Mouse (Mus musculus): ENCODE results near the gene Cd207. TPM values are rescaled to one million over a fixed set of nuclear protein-coding genes. Genes with fewer than 3 reads are reported as not detected.

Cd207 gene
- polyA plus RNA-seq, 1 experiment from 2014 or later: not detected

DNA sequence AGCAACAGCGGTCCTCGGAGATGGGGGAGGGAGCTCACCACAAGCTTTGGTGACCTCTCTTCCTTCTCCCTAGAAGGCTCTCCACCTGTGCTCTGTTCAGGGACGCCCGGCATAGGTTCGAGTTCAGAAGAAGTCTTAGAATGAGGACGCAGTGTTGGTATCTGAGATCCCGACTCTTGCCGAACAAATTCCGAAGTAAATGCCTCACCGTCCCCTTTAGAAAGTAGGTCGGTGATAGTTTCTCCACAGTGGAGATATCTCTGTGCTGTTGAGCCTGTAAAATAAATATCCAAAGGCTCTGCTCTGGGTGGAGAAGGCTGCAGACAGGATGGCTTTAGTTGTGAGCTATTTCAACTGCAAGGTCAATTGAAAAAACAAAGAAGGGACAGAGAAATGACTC is 23.3 kb upstream of the Cd207 start:
- Histone ChIP-seq H3K9ac (ENCODE audit: low read depth, low read length) (no peak overlapping the region), H3K9me3 (replicated peaks; ENCODE audit: control insufficient read depth, low read length, poor library complexity, severe bottlenecking) (no peaks in the 10 kb centered on the region), H3K36me3 (ENCODE audit: control insufficient read depth, insufficient read depth, low read length) (no peaks in the 10 kb centered on the region), H3K4me1 (ENCODE audit: control insufficient read depth, insufficient read depth, low read length) (no peaks in the 10 kb centered on the region), H3K27ac (ENCODE audit: low read length) (no peak overlapping the region), H3K4me3 (ENCODE audit: low read depth, low read length) (no peak overlapping the region), H3K4me2 (ENCODE audit: low read length) (no peak overlapping the region), H3K27me3 (ENCODE audit: control insufficient read depth, insufficient read depth, low read depth, low read length) (peaks cover 68% of the 10 kb centered on the region)
- ATAC-seq: no peak
- WGBS: under 1% methylated on average over 11 of the region's 11 CpGs

GRCm38 (mm10) chr6:83699971-83700370 is 22.3 kb upstream of the Cd207 start:
- Histone ChIP-seq H3K4me1 (ENCODE audit: control insufficient read depth, insufficient read depth, low read length) (no peaks in the 10 kb centered on the region), H3K4me2 (ENCODE audit: low read length) (no peak overlapping the region), H3K27me3 (ENCODE audit: control insufficient read depth, insufficient read depth, low read depth, low read length) (peaks cover 68% of the 10 kb centered on the region), H3K27ac (ENCODE audit: low read length) (no peak overlapping the region), H3K9me3 (replicated peaks; ENCODE audit: control insufficient read depth, low read length, poor library complexity, severe bottlenecking) (no peaks in the 10 kb centered on the region), H3K9ac (ENCODE audit: low read depth, low read length) (no peak overlapping the region), H3K36me3 (ENCODE audit: control insufficient read depth, insufficient read depth, low read length) (no peaks in the 10 kb centered on the region), H3K4me3 (ENCODE audit: low read depth, low read length) (no peak overlapping the region)
- WGBS: 6% methylated on average over 5 of the region's 5 CpGs
- no peak for ATAC-seq

GRCm38 (mm10) chr6:83697932-83698331 is 20.3 kb upstream of the Cd207 start:
- Histone ChIP-seq H3K9me3 (replicated peaks; ENCODE audit: control insufficient read depth, low read length, poor library complexity, severe bottlenecking) (no peaks in the 10 kb centered on the region), H3K9ac (ENCODE audit: low read depth, low read length) (no peak overlapping the region), H3K27me3 (ENCODE audit: control insufficient read depth, insufficient read depth, low read depth, low read length) (peaks cover 77% of the 10 kb centered on the region), H3K4me3 (ENCODE audit: low read depth, low read length) (no peak overlapping the region), H3K4me1 (ENCODE audit: control insufficient read depth, insufficient read depth, low read length) (no peaks in the 10 kb centered on the region), H3K27ac (ENCODE audit: low read length) (no peak overlapping the region), H3K4me2 (ENCODE audit: low read length) (no peak overlapping the region), H3K36me3 (ENCODE audit: control insufficient read depth, insufficient read depth, low read length) (no peaks in the 10 kb centered on the region)
- 2% methylated on average over 8 of the region's 8 CpGs for WGBS
- ATAC-seq: no peak

- Histone ChIP-seq H3K36me3 (ENCODE audit: control insufficient read depth, insufficient read depth, low read length) (no peaks in the 10 kb centered on the region), H3K27ac (ENCODE audit: low read length) (no peak overlapping the region), H3K4me1 (ENCODE audit: control insufficient read depth, insufficient read depth, low read length) (no peaks in the 10 kb centered on the region), H3K9me3 (replicated peaks; ENCODE audit: control insufficient read depth, low read length, poor library complexity, severe bottlenecking) (no peaks in the 10 kb centered on the region), H3K4me2 (ENCODE audit: low read length) (no peak overlapping the region), H3K4me3 (ENCODE audit: low read depth, low read length) (no peak overlapping the region), H3K9ac (ENCODE audit: low read depth, low read length) (no peak overlapping the region), H3K27me3 (ENCODE audit: control insufficient read depth, insufficient read depth, low read depth, low read length) (peaks cover 85% of the 10 kb centered on the region)
- ATAC-seq: no peak
- WGBS: under 1% methylated on average over 7 of the region's 7 CpGs
These were observed 19.0 kb upstream of the Cd207 start for GRCm38 (mm10) chr6:83696684-83697083.

GRCm38 (mm10) chr6:83695731-83696130 is 18.1 kb upstream of the Cd207 start:
- Histone ChIP-seq H3K27ac (ENCODE audit: low read length) (no peak overlapping the region), H3K4me1 (ENCODE audit: control insufficient read depth, insufficient read depth, low read length) (no peaks in the 10 kb centered on the region), H3K9me3 (replicated peaks; ENCODE audit: control insufficient read depth, low read length, poor library complexity, severe bottlenecking) (no peaks in the 10 kb centered on the region), H3K4me2 (ENCODE audit: low read length) (no peak overlapping the region), H3K27me3 (ENCODE audit: control insufficient read depth, insufficient read depth, low read depth, low read length) (peaks cover 91% of the 10 kb centered on the region), H3K4me3 (ENCODE audit: low read depth, low read length) (no peak overlapping the region), H3K36me3 (ENCODE audit: control insufficient read depth, insufficient read depth, low read length) (no peaks in the 10 kb centered on the region), H3K9ac (ENCODE audit: low read depth, low read length) (no peak overlapping the region)
- ATAC-seq: no peak
- WGBS: 4% methylated on average over 3 of the region's 3 CpGs

GRCm38 (mm10) chr6:83693835-83694234 is 16.2 kb upstream of the Cd207 start:
- Histone ChIP-seq H3K4me1 (ENCODE audit: control insufficient read depth, insufficient read depth, low read length) (no peaks in the 10 kb centered on the region), H3K9me3 (replicated peaks; ENCODE audit: control insufficient read depth, low read length, poor library complexity, severe bottlenecking) (no peaks in the 10 kb centered on the region), H3K9ac (ENCODE audit: low read depth, low read length) (no peak overlapping the region), H3K4me2 (ENCODE audit: low read length) (no peak overlapping the region), H3K36me3 (ENCODE audit: control insufficient read depth, insufficient read depth, low read length) (no peaks in the 10 kb centered on the region), H3K27me3 (ENCODE audit: control insufficient read depth, insufficient read depth, low read depth, low read length) (peaks cover 84% of the 10 kb centered on the region), H3K27ac (ENCODE audit: low read length) (no peak overlapping the region), H3K4me3 (ENCODE audit: low read depth, low read length) (no peak overlapping the region)
- WGBS: under 1% methylated on average over 9 of the region's 9 CpGs
- ATAC-seq: no peak

GRCm38 (mm10) chr6:83692962-83693361 is 15.3 kb upstream of the Cd207 start:
- H3K36me3 ChIP-seq (ENCODE audit: control insufficient read depth, insufficient read depth, low read length): no peaks in the 10 kb centered on the region
- no peaks in the 10 kb centered on the region for H3K9me3 ChIP-seq (replicated peaks; ENCODE audit: control insufficient read depth, low read length, poor library complexity, severe bottlenecking)
- no peak for ATAC-seq
- H3K27ac ChIP-seq (ENCODE audit: low read length): no peak overlapping the region
- no peaks in the 10 kb centered on the region for H3K4me1 ChIP-seq (ENCODE audit: control insufficient read depth, insufficient read depth, low read length)
- H3K4me3 ChIP-seq (ENCODE audit: low read depth, low read length): no peak overlapping the region
- H3K4me2 ChIP-seq (ENCODE audit: low read length): no peak overlapping the region
- 4% methylated on average over 12 of the region's 12 CpGs for WGBS
- H3K27me3 ChIP-seq (ENCODE audit: control insufficient read depth, insufficient read depth, low read depth, low read length): peaks cover 80% of the 10 kb centered on the region
- H3K9ac ChIP-seq (ENCODE audit: low read depth, low read length): no peak overlapping the region

GRCm38 (mm10) chr6:83690936-83691335 is 13.3 kb upstream of the Cd207 start:
- Histone ChIP-seq H3K27me3 (ENCODE audit: control insufficient read depth, insufficient read depth, low read depth, low read length) (peaks cover 59% of the 10 kb centered on the region), H3K9me3 (replicated peaks; ENCODE audit: control insufficient read depth, low read length, poor library complexity, severe bottlenecking) (no peaks in the 10 kb centered on the region), H3K36me3 (ENCODE audit: control insufficient read depth, insufficient read depth, low read length) (no peaks in the 10 kb centered on the region), H3K4me2 (ENCODE audit: low read length) (no peak overlapping the region), H3K9ac (ENCODE audit: low read depth, low read length) (no peak overlapping the region), H3K27ac (ENCODE audit: low read length) (no peak overlapping the region), H3K4me3 (ENCODE audit: low read depth, low read length) (no peak overlapping the region), H3K4me1 (ENCODE audit: control insufficient read depth, insufficient read depth, low read length) (no peaks in the 10 kb centered on the region)
- no peak for ATAC-seq
- 69% methylated on average over 2 of the region's 2 CpGs for WGBS

DNA sequence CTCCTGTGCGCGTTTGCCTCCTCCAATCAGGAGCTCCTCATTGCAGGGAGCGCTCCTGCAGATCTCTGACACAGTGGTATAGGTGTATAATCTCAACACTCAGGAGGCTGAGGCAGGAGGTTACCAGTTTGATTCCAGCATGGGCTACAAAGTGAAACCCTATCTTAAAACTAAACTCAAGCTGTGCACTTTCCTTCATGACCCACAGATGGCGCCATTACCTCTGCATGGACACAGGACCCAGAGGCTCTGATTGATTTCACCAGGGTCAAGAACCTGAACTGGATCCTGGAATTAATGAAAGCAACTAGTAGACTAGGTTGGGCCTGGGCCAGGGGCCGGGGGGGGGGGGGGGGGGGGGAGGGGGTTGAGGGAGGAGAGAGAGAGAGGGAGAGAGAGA is 12.6 kb upstream of the Cd207 start:
- no peak for ATAC-seq

GRCm38 (mm10) chr6:83689374-83689773 is 11.7 kb upstream of the Cd207 start:
- no peak for ATAC-seq
- peaks cover 45% of the 10 kb centered on the region for H3K27me3 ChIP-seq (ENCODE audit: control insufficient read depth, insufficient read depth, low read depth, low read length)
- no peak overlapping the region for H3K27ac ChIP-seq (ENCODE audit: low read length)

More for the DNA sequence above, 12.6 kb upstream of the Cd207 start:
- Histone ChIP-seq H3K27ac (ENCODE audit: low read length) (no peak overlapping the region), H3K4me1 (ENCODE audit: control insufficient read depth, insufficient read depth, low read length) (no peaks in the 10 kb centered on the region), H3K9ac (ENCODE audit: low read depth, low read length) (no peak overlapping the region), H3K36me3 (ENCODE audit: control insufficient read depth, insufficient read depth, low read length) (no peaks in the 10 kb centered on the region), H3K9me3 (replicated peaks; ENCODE audit: control insufficient read depth, low read length, poor library complexity, severe bottlenecking) (no peaks in the 10 kb centered on the region), H3K4me3 (ENCODE audit: low read depth, low read length) (no peak overlapping the region), H3K27me3 (ENCODE audit: control insufficient read depth, insufficient read depth, low read depth, low read length) (peaks cover 54% of the 10 kb centered on the region), H3K4me2 (ENCODE audit: low read length) (no peak overlapping the region)
- WGBS: 23% methylated on average over 4 of the region's 5 CpGs

More at GRCm38 (mm10) chr6:83689374-83689773, 11.7 kb upstream of the Cd207 start:
- 85% methylated on average over 4 of the region's 4 CpGs for WGBS
- Histone ChIP-seq H3K9me3 (replicated peaks; ENCODE audit: control insufficient read depth, low read length, poor library complexity, severe bottlenecking) (no peaks in the 10 kb centered on the region), H3K4me3 (ENCODE audit: low read depth, low read length) (no peak overlapping the region), H3K36me3 (ENCODE audit: control insufficient read depth, insufficient read depth, low read length) (no peaks in the 10 kb centered on the region), H3K4me2 (ENCODE audit: low read length) (no peak overlapping the region), H3K4me1 (ENCODE audit: control insufficient read depth, insufficient read depth, low read length) (no peaks in the 10 kb centered on the region), H3K9ac (ENCODE audit: low read depth, low read length) (no peak overlapping the region)

Measured in midbrain, embryonic 16.5 days (tissue).